Mouse (Mus musculus) spleen, adult 2 months (tissue): ENCODE results near the gene Iqschfp.

Experiments
- CTCF ChIP-seq: fragments of 200-500 bp; IDR thresholded peaks from 2 replicates; pipeline ENCODE4 v1.5.1; 2011; ENCODE audit warnings: mild to moderate bottlenecking, inconsistent platforms; ENCODE audit not compliant: insufficient read depth, insufficient read length, insufficient replicate concordance; ENCODE audit errors: extremely low read depth
- POLR2A ChIP-seq: fragments of 200-500 bp; IDR thresholded peaks from 2 replicates; pipeline ENCODE4 v1.6.1; 2011; ENCODE audit warnings: low read depth, low read length, inconsistent platforms

- no peak for TF ChIP-seq POLR2A
- no peak for TF ChIP-seq CTCF
These were observed 511.8 kb downstream of the Iqschfp start for GRCm38 (mm10) chr3:68403783-68404217.
